Mouse (Mus musculus): ENCODE measurements around the gene Minpp1. TPM values are rescaled to one million over a fixed set of nuclear protein-coding genes. Genes with fewer than 3 reads are reported as not detected.

Gene Minpp1
- total RNA-seq, 2 experiments from 2014 or later: 49.5 to 55.3 TPM

Other genes starting within 250 kb of the Minpp1 start
- gene Sgms1, start 96.1 kb upstream of the Minpp1 start, total RNA-seq (2015; ENCODE audit: low replicate concordance): 101 and 157 TPM in 2 replicates
- 108 and 137 TPM in 2 replicates for gene Sgms1, start 96.1 kb upstream of the Minpp1 start, total RNA-seq (2017; ENCODE audit: low replicate concordance)
- 84.7 and 123 TPM in 2 replicates for gene Rpl9-ps6, start 19.2 kb upstream of the Minpp1 start, total RNA-seq (2015; ENCODE audit: low replicate concordance)
- gene Rpl9-ps6, start 19.2 kb upstream of the Minpp1 start, total RNA-seq (2017; ENCODE audit: low replicate concordance): 19.6 and 57.5 TPM in 2 replicates
- gene Papss2, start 110.0 kb downstream of the Minpp1 start, total RNA-seq (2015; ENCODE audit: low replicate concordance): 1.4 and 6.3 TPM in 2 replicates
- gene Papss2, start 110.0 kb downstream of the Minpp1 start, total RNA-seq (2017; ENCODE audit: low replicate concordance): 1.7 and 3.4 TPM in 2 replicates